Mouse (Mus musculus): ENCODE results near the gene Isca1. TPM values are rescaled to one million over a fixed set of nuclear protein-coding genes. Genes with fewer than 3 reads are reported as not detected.

The Isca1 gene
- 63.0 and 84.1 TPM in 2 replicates for polyA plus RNA-seq (2012; ENCODE audit: low replicate concordance)

DNA sequence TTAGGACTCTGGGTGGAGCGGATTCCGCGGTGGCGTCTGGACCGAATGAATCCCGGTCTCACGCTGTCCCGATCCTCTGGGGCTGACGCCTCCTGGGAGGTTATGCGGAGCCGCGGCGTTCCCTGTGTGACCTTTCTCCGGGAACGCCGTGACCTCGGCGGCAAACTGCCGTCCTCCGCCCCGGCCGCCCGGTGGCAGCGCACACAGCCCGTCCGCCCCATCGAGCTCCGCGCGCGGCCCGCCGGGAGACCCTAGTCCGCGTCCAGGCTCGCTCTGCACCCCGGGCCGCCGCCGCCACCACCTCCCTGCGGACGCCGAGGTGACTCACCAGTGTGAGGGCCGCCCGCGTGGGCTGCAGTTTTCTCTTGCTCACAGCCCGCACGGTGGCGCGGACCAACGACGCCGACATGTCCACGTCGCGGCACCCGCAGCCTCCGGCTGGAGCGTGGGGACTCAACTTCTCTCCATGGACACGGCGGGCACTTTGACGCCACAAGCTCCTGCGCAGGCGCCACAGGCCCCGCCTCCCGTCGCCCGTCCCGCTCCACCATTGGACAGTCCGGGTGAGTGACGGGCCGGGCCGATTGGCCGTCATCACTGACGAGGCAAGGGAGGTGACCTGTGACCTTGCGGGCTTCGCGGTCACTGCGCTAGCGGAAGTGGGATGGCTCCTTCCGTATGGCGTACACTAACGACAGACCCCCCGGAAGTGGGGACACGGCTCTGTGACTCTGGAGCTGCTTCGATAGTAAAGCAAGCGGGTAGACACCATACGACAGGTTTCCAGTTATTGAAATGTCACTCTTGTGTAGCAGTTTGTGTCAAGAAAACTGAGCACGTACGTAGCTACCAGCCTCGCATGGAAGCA is at the start of gene Isca1:
Isca1 (minus strand) TSS at position 515 of the 868 bp plus-strand sequence.

DNA sequence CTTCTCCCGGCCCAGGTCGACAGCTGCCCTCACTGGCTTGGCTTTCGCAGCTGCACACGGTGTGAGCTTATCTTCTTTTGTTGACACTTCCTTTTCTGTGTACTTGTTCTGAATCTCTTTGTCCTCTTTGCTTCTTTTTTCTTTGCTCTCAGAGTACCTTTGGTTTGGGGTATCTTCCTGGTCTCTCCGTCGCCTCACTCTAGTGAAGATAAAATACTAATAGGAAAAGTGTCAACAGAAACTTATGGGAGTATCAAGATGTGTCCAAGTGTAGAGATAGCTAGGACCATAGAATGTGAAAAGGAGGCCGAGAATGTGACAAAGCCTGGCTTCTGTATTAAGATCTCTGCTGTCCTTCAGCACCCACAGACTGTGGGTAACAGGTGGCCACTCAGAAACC is 12.5 kb upstream of the Isca1 start, which contains the start of gene Gm49354:
Gm49354 (minus strand) TSS at position 101 of the 400 bp plus-strand sequence.

DNA sequence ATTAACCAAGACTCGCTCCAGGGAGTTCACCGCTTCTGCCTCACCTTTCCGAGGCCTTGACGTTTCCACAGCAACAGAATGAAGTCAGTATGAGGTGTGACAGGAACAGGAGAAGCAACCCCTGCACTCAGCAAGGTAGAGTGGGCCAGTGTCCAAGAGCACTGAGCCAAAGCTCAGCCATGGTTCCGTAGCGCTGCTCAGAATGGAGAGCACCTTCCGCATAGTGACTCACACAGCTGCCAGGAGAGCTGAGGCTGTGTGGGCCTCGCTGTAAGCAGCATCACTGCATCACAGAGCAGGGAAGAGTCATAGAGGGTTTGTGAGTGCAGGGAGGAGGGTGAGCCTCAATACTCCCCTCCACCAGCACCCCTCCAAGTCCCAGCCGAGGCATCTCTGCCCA is 22.9 kb downstream of the Isca1 start, which contains the start of gene 1700014D04Rik:
1700014D04Rik (minus strand) TSS at position 42 of the 400 bp plus-strand sequence.

DNA sequence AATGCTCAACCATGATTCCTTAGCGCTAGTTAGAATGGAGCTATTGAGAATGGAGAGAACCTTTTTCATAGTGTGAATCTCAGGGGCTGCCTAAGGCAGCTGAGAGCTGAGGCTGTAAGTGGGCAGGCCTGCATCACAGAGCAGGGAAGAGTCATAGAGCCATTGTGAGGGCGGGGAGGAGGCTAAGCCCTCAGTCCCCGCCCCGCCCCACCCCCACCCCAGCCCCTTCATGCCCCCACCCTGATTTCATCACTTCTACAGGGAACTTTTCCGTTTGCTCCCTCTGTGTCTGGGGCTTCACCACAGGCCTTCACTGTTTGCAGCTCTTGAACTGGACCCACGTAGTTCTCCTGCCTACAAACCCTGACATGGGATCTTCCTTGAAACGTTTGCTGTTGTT is 38.0 kb downstream of the Isca1 start, which contains the start of gene Spata31d1d:
Spata31d1d (minus strand) TSS at position 101 of the 400 bp plus-strand sequence.

DNA sequence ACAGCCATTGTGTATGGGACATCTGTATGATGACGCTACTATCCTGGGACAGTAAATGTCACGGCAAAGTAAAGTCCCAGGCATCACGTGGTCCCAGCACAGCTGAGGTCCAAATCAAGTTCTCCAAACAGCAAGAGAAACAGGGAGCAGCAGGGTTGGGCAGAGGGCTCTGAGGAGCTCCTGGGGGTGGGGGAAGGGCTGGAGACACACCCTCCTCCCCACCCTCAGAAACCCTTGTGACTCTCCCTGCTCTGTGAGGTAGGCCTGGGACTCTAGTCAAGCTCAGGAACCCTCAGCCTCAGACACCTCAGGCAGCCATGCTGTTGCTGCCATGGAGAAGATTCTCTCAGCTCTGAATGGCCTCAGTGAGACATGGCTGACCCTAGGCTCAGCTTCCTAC is 57.6 kb downstream of the Isca1 start, which contains the start of gene Spata31d1b:
Spata31d1b (plus strand) TSS at position 301 of the 400 bp plus-strand sequence.

DNA sequence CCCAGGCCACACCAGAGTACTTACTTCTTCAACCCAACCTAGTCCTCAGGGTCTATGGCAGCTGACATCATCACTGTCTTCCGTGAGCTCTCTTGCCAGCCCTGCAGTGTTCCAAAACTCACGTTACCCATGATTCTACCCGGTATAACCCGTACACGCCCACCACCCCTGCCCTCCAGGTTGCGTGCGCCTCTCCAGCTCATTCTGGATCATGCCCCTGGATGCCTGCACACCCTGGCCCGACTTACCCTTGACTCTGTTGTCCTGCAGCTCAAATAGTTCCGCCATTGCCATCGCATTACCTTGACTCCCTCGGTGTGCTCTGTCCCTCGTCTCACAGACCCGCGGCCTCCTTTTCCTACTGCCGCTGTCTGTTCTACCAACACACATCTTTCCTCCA is 59.4 kb downstream of the Isca1 start, which contains the start of gene Spata31d1a:
Spata31d1a (minus strand) TSS at position 101 of the 400 bp plus-strand sequence.

Other genes with a start within 250 kb of the Isca1 start
- gene Agtpbp1, start 184.6 kb downstream of the Isca1 start, polyA plus RNA-seq (2012; ENCODE audit: low replicate concordance) = 3.3 and 4.3 TPM in 2 replicates
- gene Naa35, start 184.6 kb downstream of the Isca1 start, polyA plus RNA-seq (2012; ENCODE audit: low replicate concordance) = 5.6 and 7.5 TPM in 2 replicates
- gene Golm1, start 94.0 kb downstream of the Isca1 start, polyA plus RNA-seq (2012; ENCODE audit: low replicate concordance) = 6.5 and 7.6 TPM in 2 replicates
- gene 4921517D22Rik, start 75.7 kb downstream of the Isca1 start, polyA plus RNA-seq (2012; ENCODE audit: low replicate concordance) = not detected in 2 replicates
- gene Spata31d1a, start 59.5 kb downstream of the Isca1 start, polyA plus RNA-seq (2012; ENCODE audit: low replicate concordance) = 0.08 TPM in 1 of 2 replicates, not detected in the other
- not detected in 2 replicates for gene Spata31d1b, start 57.5 kb downstream of the Isca1 start, polyA plus RNA-seq (2012; ENCODE audit: low replicate concordance)
- gene Spata31d1d, start 38.1 kb downstream of the Isca1 start, polyA plus RNA-seq (2012; ENCODE audit: low replicate concordance) = not detected in 2 replicates
- gene 1700014D04Rik, start 23.1 kb downstream of the Isca1 start, polyA plus RNA-seq (2012; ENCODE audit: low replicate concordance) = 0.06 TPM in 1 of 2 replicates, not detected in the other
- gene Gm49354, start 12.4 kb upstream of the Isca1 start, polyA plus RNA-seq (2012; ENCODE audit: low replicate concordance) = 29.5 TPM in 1 of 2 replicates, not detected in the other
- 56.1 and 62.1 TPM in 2 replicates for gene Tut7, start 53.3 kb upstream of the Isca1 start, polyA plus RNA-seq (2012; ENCODE audit: low replicate concordance)